Mouse (Mus musculus) mammary gland, adult 2 months (tissue): ENCODE measurements around the gene Vmn1r120. TPM values are rescaled to one million over a fixed set of nuclear protein-coding genes. Genes with fewer than 3 reads are reported as not detected.

ENCODE experiments used
- polyA plus RNA-seq: library from polyadenylated mRNA; depleted of rRNA; stranded (reverse); fragments of >200 nt; gene quantifications from 2 replicates; pipeline ENCODE4 v1.2.3, GENCODE M21; 2012; ENCODE audit warnings: low replicate concordance; rRNA removed

The Vmn1r120 gene
- not detected in 2 replicates for polyA plus RNA-seq

DNA sequence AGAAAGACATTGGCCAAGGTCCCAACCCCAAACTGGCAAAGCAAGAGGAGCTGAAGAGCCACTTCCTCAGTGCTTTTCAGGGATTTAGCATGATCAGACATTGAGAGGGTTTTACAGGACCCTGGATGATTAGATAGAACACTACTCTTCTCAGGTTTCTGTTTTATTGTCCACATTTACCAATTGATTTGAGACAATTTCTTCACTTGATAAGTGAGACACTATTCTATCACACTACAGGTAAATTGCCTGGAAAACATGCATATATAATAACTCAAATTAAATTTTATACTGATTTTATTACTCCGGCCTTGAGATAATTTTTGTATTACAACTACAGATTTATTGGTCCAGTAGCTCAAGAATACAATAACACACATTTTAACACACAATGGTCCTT lies at the start of gene Vmn1r120:
TSS of gene Vmn1r120 (minus strand) at position 101 of the 400 bp plus-strand sequence.

DNA sequence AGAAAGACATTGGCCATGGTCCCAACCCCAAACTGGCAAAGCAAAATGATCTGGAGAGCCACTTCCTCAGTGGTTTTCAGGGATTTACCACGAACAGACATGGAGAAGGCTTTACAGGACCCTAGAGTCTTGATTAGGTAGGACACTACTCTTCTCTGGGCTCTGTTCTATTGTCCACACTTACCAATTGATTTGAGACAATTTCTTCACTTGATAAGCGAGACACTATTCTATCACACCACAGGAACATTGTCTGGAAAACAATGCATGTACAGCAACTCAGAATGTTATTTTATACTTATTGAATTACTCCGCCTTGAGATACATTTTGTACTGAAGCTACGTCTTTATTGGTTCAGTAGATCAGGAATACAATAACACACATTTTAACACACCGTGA lies 44.8 kb upstream of the Vmn1r120 start, which contains the start of gene Vmn1r121:
TSS of gene Vmn1r121 (minus strand) at position 101 of the 400 bp plus-strand sequence.

DNA sequence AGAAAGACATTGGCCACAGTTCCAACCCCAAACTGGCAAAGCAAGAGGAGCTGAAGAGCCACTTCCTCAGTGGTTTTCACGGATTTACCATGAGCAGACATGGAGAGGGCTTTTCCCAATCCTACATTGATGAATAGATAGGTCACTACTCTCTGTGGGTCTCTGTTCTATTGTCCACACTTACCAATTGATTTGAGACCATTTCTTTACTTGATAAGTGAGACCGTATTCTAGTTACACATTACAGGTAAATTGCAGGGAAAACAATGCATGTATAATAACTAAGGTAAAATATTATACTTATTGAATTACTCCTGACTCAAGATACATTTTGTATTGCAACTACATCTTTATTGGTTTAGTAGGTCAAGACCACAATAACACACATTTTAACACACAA lies 41.2 kb downstream of the Vmn1r120 start, which contains the start of gene Vmn1r119:
TSS of gene Vmn1r119 (minus strand) at position 101 of the 400 bp plus-strand sequence.

Other genes starting within 250 kb of the Vmn1r120 start
- not detected in 2 replicates for gene Vmn1r114, start 241.6 kb downstream of the Vmn1r120 start, polyA plus RNA-seq
- not detected in 2 replicates for gene Vmn1r115, start 208.8 kb downstream of the Vmn1r120 start, polyA plus RNA-seq
- gene Vmn1r116, start 181.5 kb downstream of the Vmn1r120 start, polyA plus RNA-seq: not detected in 2 replicates
- not detected in 2 replicates for gene Vmn1r117, start 169.7 kb downstream of the Vmn1r120 start, polyA plus RNA-seq
- gene Vmn1r118, start 141.4 kb downstream of the Vmn1r120 start, polyA plus RNA-seq: not detected in 2 replicates
- gene Vmn1r119, start 41.3 kb downstream of the Vmn1r120 start, polyA plus RNA-seq: not detected in 2 replicates
- not detected in 2 replicates for gene Vmn1r121, start 44.7 kb upstream of the Vmn1r120 start, polyA plus RNA-seq
- not detected in 2 replicates for gene Vmn1r122, start 80.3 kb upstream of the Vmn1r120 start, polyA plus RNA-seq
- gene Vmn1r123, start 108.4 kb upstream of the Vmn1r120 start, polyA plus RNA-seq: not detected in 2 replicates
- not detected in 2 replicates for gene Gm5157, start 136.6 kb upstream of the Vmn1r120 start, polyA plus RNA-seq
- not detected in 2 replicates for gene Vmn1r124, start 206.8 kb upstream of the Vmn1r120 start, polyA plus RNA-seq
- not detected in 2 replicates for gene Vmn1r125, start 218.4 kb upstream of the Vmn1r120 start, polyA plus RNA-seq
- not detected in 2 replicates for gene Vmn1r126, start 247.7 kb upstream of the Vmn1r120 start, polyA plus RNA-seq